Mouse (Mus musculus): Measurements from ENCODE around the gene Traf3ip3. TPM values are rescaled to one million over a fixed set of nuclear protein-coding genes. Genes with fewer than 3 reads are reported as not detected.
A peak's percentile ranks its signal among the peaks of the same experiment; 100 is the strongest.

The Traf3ip3 gene
- total RNA-seq, 2 experiments from 2014 or later = 0.95 to 2.1 TPM

GRCm38 (mm10) chr1:193125835-193126234, 75.7 kb downstream of the Traf3ip3 start:
- peak in 1 of 2 experiments; percentile 4 for DNase-seq

Other genes starting within 250 kb of the Traf3ip3 start
- 10 to 100 TPM in 1 of 2 experiments, 1 to 10 TPM in 1; 7.0 to 13.5 TPM for gene Syt14, start 165.9 kb downstream of the Traf3ip3 start, total RNA-seq (2021)
- 10 to 100 TPM; 13.7 to 15.9 TPM for gene Diexf, start 71.4 kb downstream of the Traf3ip3 start, total RNA-seq (2021)
- gene Irf6, start 48.6 kb downstream of the Traf3ip3 start, total RNA-seq (2021) = under 1 TPM; 0.36 to 0.46 TPM
- gene A130010J15Rik, start 33.7 kb downstream of the Traf3ip3 start, total RNA-seq (2021) = 1 to 10 TPM; 2.8 to 3.7 TPM
- gene Lamb3, start 6.0 kb upstream of the Traf3ip3 start, total RNA-seq (2021) = 1 to 10 TPM; 2.1 to 3.0 TPM
- gene Hsd11b1, start 62.4 kb upstream of the Traf3ip3 start, total RNA-seq (2021) = 100 to 1,000 TPM; 102 to 117 TPM
- gene G0s2, start 71.5 kb upstream of the Traf3ip3 start, total RNA-seq (2021) = 100 to 1,000 TPM; 117 to 162 TPM
- under 1 TPM; 0.26 TPM for gene Camk1g, start 168.6 kb upstream of the Traf3ip3 start, total RNA-seq (2021)